Mouse (Mus musculus) left cerebral cortex, adult 6 months (tissue): ENCODE data around the gene Nwd2. TPM values are rescaled to one million over a fixed set of nuclear protein-coding genes. Genes with fewer than 3 reads are reported as not detected.

Experiments
- long read RNA-seq, 2 experiments: library from polyadenylated mRNA; unstranded; transcript quantifications; one replicate each; pipeline ENCODE4 v2.0.0; 2019 to 2020
- polyA plus RNA-seq: library from polyadenylated mRNA; unstranded; fragments of <200 nt; fragmentation: Nextera tagmentation; gene quantifications from 2 replicates; pipeline ENCODE4 v1.2.3, GENCODE M21; 2021

The Nwd2 gene
- 6.0 and 8.5 TPM in 2 replicates for polyA plus RNA-seq
- long read RNA-seq, experiment 1, full-length matches to known transcripts, result 6 of 37 reads
- long read RNA-seq, experiment 1, partial matches to known transcripts, result 17 of 37 reads
- long read RNA-seq, experiment 1, other reads (novel, unspliced or antisense), result 14 of 37 reads
- long read RNA-seq, experiment 2, partial matches to known transcripts, result 4 of 25 reads
- long read RNA-seq, experiment 2, other reads (novel, unspliced or antisense), result 21 of 25 reads

GRCm38 (mm10) chr5:63649070-63649532 lies at the start of gene Nwd2:
Gene Nwd2 (plus strand): TSS chr5:63649102.

GRCm38 (mm10) chr5:63811819-63812508 lies 163.1 kb downstream of the Nwd2 start, which contains the start of gene 0610040J01Rik:
Gene 0610040J01Rik (plus strand): TSS chr5:63812363.

Other genes starting within 250 kb of the Nwd2 start
- 6.5 and 9.2 TPM in 2 replicates for gene 0610040J01Rik, start 163.3 kb downstream of the Nwd2 start, polyA plus RNA-seq